In the genomic region with DNA sequence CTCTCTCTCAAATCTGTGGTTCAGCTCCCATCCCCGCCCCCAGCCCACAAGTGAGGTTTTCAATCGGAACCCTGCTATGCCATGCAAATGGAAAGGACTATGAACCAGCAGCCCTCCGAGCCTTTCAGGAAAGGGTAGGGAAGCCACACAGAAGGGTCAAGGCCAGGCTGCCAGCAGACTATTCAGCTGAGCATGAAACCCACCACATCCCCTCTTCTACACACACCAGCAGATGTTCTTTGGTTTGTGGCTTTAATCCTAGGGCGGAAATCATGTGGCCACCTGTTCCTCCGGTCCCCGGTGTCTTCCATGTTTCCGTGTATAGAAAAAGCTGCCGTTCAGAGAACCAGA, we compare ENCODE assay signal across 13 mouse cellular contexts.
DNase-seq lines count a peak whose midpoint lies in the region; ATAC-seq lines count a peak whose summit lies in the region.
"Had no signal": no experiment of that assay in that cellular context is flagged by ENCODE, and none has a peak within 500 bp of the region (broad histone marks: within the 10 kb centered on the region; RNA-seq: fewer than 3 reads in every experiment).

No protein-coding gene starts in this region.

- no peak overlapping the region for H3K27ac ChIP-seq in limb, embryonic 12.5 days
- H3K27ac ChIP-seq in limb, embryonic 10.5 days = no peak overlapping the region
- H3K27ac ChIP-seq in midbrain, embryonic 16.5 days (ENCODE audit: low read length) = no peak overlapping the region
- H3K27ac ChIP-seq in heart, embryonic 11.5 days (ENCODE audit: low read depth, low read length) = no peak overlapping the region
- H3K27ac ChIP-seq: liver, embryonic 13.5 days had no signal

- H3K9me3 ChIP-seq in limb, embryonic 12.5 days = no peaks in the 10 kb centered on the region
- no peaks in the 10 kb centered on the region for H3K9me3 ChIP-seq in limb, embryonic 10.5 days (replicated peaks)
- H3K9me3 ChIP-seq in midbrain, embryonic 16.5 days (replicated peaks; ENCODE audit: control insufficient read depth, low read length, poor library complexity, severe bottlenecking) = no peaks in the 10 kb centered on the region
- H3K9me3 ChIP-seq in heart, embryonic 11.5 days (replicated peaks; ENCODE audit: control insufficient read depth, low read length) = no peaks in the 10 kb centered on the region
- H3K9me3 ChIP-seq: liver, embryonic 13.5 days had no signal

- no peak for ATAC-seq in limb, embryonic 12.5 days (ENCODE audit: insufficient number of reproducible peaks, insufficient read depth, low FRiP score, low TSS enrichment, low read depth)
- ATAC-seq in hematopoietic stem cell, adult 5-6 weeks (replicated peaks in 1 of 2; ENCODE audit: insufficient read depth in 1 of 2, low FRiP score in 2 of 2, low TSS enrichment in 1 of 2, low read depth in 1 of 2, poor library complexity in 2 of 2, severe bottlenecking in 2 of 2) = peak; percentile 65 to 75
- peak; percentile 40; the same call in 1 of the 2 replicates for ATAC-seq in midbrain, embryonic 16.5 days
- no peak for ATAC-seq in heart, embryonic 11.5 days (replicated peaks; ENCODE audit: insufficient number of reproducible peaks, low FRiP score, low TSS enrichment)

- H3K27me3 ChIP-seq in limb, embryonic 12.5 days = peaks cover 29% of the 10 kb centered on the region
- H3K27me3 ChIP-seq in limb, embryonic 10.5 days (ENCODE audit: low read depth, poor library complexity, severe bottlenecking) = peaks cover 39% of the 10 kb centered on the region
- H3K27me3 ChIP-seq in midbrain, embryonic 16.5 days (ENCODE audit: control insufficient read depth, insufficient read depth, low read depth, low read length) = peaks cover 3% of the 10 kb centered on the region; the same call in 1 of the 2 replicates
- H3K27me3 ChIP-seq in heart, embryonic 11.5 days (ENCODE audit: control insufficient read depth, insufficient read depth, low read length) = peaks cover 47% of the 10 kb centered on the region
- H3K27me3 ChIP-seq: CH12.LX had no signal

- peaks cover 20% of the 10 kb centered on the region for H3K4me1 ChIP-seq in limb, embryonic 12.5 days (replicated peaks)
- H3K4me1 ChIP-seq in limb, embryonic 10.5 days = peaks cover 23% of the 10 kb centered on the region
- peaks cover 6% of the 10 kb centered on the region; the same call in 1 of the 2 replicates for H3K4me1 ChIP-seq in midbrain, embryonic 16.5 days (ENCODE audit: control insufficient read depth, insufficient read depth, low read length)
- H3K4me1 ChIP-seq in heart, embryonic 11.5 days (ENCODE audit: control insufficient read depth, insufficient read depth, low read length) = peaks cover 9% of the 10 kb centered on the region; the same call in 1 of the 2 replicates
- H3K4me1 ChIP-seq: liver, embryonic 13.5 days had no signal

- no peaks in the 10 kb centered on the region for H3K36me3 ChIP-seq in limb, embryonic 12.5 days
- H3K36me3 ChIP-seq in limb, embryonic 10.5 days = no peaks in the 10 kb centered on the region
- no peaks in the 10 kb centered on the region for H3K36me3 ChIP-seq in midbrain, embryonic 16.5 days (ENCODE audit: control insufficient read depth, insufficient read depth, low read length)
- no peaks in the 10 kb centered on the region for H3K36me3 ChIP-seq in heart, embryonic 11.5 days (ENCODE audit: control insufficient read depth, insufficient read depth, low read length)
- H3K36me3 ChIP-seq: liver, embryonic 13.5 days had no signal

- WGBS in limb, embryonic 12.5 days = 60% methylated on average over 8 of the region's 8 CpGs
- WGBS in limb, embryonic 10.5 days = 75% methylated on average over 8 of the region's 8 CpGs
- 45% methylated on average over 8 of the region's 8 CpGs for WGBS in midbrain, embryonic 16.5 days
- WGBS in heart, embryonic 11.5 days (ENCODE audit: insufficient replicate concordance) = 64% methylated on average over 8 of the region's 8 CpGs

- H3K4me2 ChIP-seq in limb, embryonic 12.5 days = peak overlapping the region; percentile 85; the same call in 1 of the 2 replicates
- H3K4me2 ChIP-seq in midbrain, embryonic 16.5 days (ENCODE audit: low read length) = no peak overlapping the region; the same call in 1 of the 2 replicates
- H3K4me2 ChIP-seq in heart, embryonic 11.5 days = no peak overlapping the region
- H3K4me2 ChIP-seq: liver, embryonic 13.5 days had no signal

- H3K4me3 ChIP-seq in limb, embryonic 12.5 days (replicated peaks) = no peak overlapping the region
- H3K4me3 ChIP-seq in limb, embryonic 10.5 days = no peak overlapping the region
- H3K4me3 ChIP-seq in midbrain, embryonic 16.5 days (ENCODE audit: low read depth, low read length) = no peak overlapping the region
- H3K4me3 ChIP-seq in heart, embryonic 11.5 days (ENCODE audit: low read depth, low read length) = no peak overlapping the region
- H3K4me3 ChIP-seq: liver, embryonic 13.5 days had no signal

- DNase-seq in limb, embryonic 10.5 days (ENCODE audit: low spot score) = no peak
- DNase-seq in thymus, postnatal 25 days = peak; percentile 54
- DNase-seq in lung, postnatal 14 days = no peak
- DNase-seq: cerebellum, adult 11 months; gastrocnemius, postnatal 25 days; kidney, adult 11 months; liver, embryonic 13.5 days; lung, postnatal 10 days had no signal

- H3K9ac ChIP-seq in limb, embryonic 12.5 days (replicated peaks) = no peak overlapping the region
- H3K9ac ChIP-seq in midbrain, embryonic 16.5 days (ENCODE audit: low read depth, low read length) = no peak overlapping the region
- no peak overlapping the region for H3K9ac ChIP-seq in heart, embryonic 11.5 days (ENCODE audit: low read depth, low read length)
- H3K9ac ChIP-seq: liver, embryonic 13.5 days had no signal

Comparison
In these comparisons a context has a peak if more than half of its experiments do, and no peak if none do; other contexts are left out.
1. ATAC-seq: peak in hematopoietic stem cell, adult 5-6 weeks (2 of 2) and midbrain, embryonic 16.5 days (single experiment); none in limb, embryonic 12.5 days (single experiment) and heart, embryonic 11.5 days (single experiment).